Mouse (Mus musculus) neural tube, embryonic 10.5 days (tissue): ENCODE measurements at regions not wholly inside any gene's neighbourhood (a gene's known extent, or its start where the extent isn't known, plus 50 kb on each side); places are given as distances from the start of the nearest gene placed in this dataset.

Experiments used
- DNase-seq: peaks from one replicate; pipeline ENCODE4 v3.0.0-alpha.2; 2017; ENCODE audit warnings: low spot score; ENCODE audit errors: extremely low spot score

- DNase-seq, result no peak
These were observed 220.2 kb downstream of the Arap2 start for GRCm38 (mm10) chr5:62545785-62546184.

- DNase-seq, result no peak
These were observed 226.7 kb downstream of the Arap2 start for GRCm38 (mm10) chr5:62539304-62539703.

- no peak for DNase-seq
These were observed 254.1 kb downstream of the Arap2 start for GRCm38 (mm10) chr5:62511827-62512226.

- peak; percentile 39 for DNase-seq
These were observed 282.4 kb downstream of the Arap2 start for GRCm38 (mm10) chr5:62483521-62483920.

- no peak for DNase-seq
These were observed 285.0 kb downstream of the Arap2 start for GRCm38 (mm10) chr5:62480967-62481366.

GRCm38 (mm10) chr5:62473412-62473811 lies 292.5 kb downstream of the Arap2 start:
- DNase-seq, result no peak

GRCm38 (mm10) chr5:62466802-62467201 lies 299.2 kb downstream of the Arap2 start:
- no peak for DNase-seq

- no peak for DNase-seq
These were observed 303.4 kb downstream of the Arap2 start for GRCm38 (mm10) chr5:62462574-62462973.
